Mouse (Mus musculus): ENCODE results near the gene Atp2c2. TPM values are rescaled to one million over a fixed set of nuclear protein-coding genes. Genes with fewer than 3 reads are reported as not detected.

The Atp2c2 gene
- polyA plus RNA-seq, 1 experiment from 2014 or later, result 3.7 TPM

DNA sequence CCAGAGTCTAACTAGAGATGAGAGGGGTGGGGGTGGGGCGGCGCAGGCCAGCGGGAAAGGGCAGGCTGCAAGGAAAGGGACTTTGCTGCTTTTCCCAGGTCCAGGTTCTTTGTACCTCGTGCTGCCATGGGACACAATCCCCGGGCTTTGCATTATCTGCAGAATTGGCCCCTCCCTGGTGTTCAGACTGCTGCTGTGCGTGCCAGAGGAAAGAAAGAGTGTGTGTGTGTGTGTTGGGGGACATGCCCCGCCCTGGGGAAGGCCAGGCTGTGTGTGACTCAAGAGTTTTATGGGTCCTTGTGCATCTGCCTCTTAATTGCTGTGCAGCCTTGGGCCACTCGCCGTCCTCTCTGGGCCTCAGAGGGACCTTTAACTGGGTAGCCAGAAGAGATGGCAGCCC is 31.4 kb upstream of the Atp2c2 start:
- peaks cover 22% of the 10 kb centered on the region; the same call in 1 of the 2 replicates for H3K4me1 ChIP-seq (ENCODE audit: control insufficient read depth, insufficient read depth, low read length)
- no peak overlapping the region for H3K27ac ChIP-seq (ENCODE audit: low read length)
- H3K9me3 ChIP-seq (ENCODE audit: control insufficient read depth, low read depth, low read length), result no peaks in the 10 kb centered on the region
- H3K9ac ChIP-seq (replicated peaks; ENCODE audit: low read depth, low read length), result no peak overlapping the region
- no peaks in the 10 kb centered on the region for H3K36me3 ChIP-seq (ENCODE audit: control insufficient read depth, insufficient read depth, low read length)
- no peak overlapping the region for H3K4me2 ChIP-seq (replicated peaks; ENCODE audit: low read depth, low read length)
- H3K4me3 ChIP-seq (ENCODE audit: low read depth, low read length), result no peak overlapping the region
- no peak for ATAC-seq (ENCODE audit: insufficient number of reproducible peaks, insufficient read depth, low FRiP score, low read depth)
- 74% methylated on average over 9 of the region's 9 CpGs for WGBS
- no peaks in the 10 kb centered on the region for H3K27me3 ChIP-seq (ENCODE audit: control insufficient read depth, insufficient read depth, low read length)

DNA sequence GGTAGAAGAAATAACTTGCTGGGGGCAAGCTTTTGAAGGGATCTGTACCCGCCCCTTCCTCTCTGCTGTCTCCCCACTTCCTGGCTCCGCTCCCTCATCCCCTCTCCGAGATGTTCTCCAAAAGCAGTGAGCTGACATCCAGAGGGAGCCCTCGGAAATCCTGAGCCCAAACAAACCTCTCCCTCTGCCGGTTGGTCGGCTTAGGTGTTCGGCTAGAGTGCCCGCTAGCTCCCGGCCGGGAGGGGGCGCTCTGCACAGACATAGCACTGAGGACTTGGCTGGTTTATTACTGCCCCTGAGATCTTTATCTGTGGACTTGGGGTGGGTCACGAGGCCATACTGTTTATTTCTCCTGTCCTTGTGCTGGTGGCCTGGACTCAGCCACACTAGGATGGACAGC is 30.5 kb upstream of the Atp2c2 start:
- ATAC-seq (ENCODE audit: insufficient number of reproducible peaks, insufficient read depth, low FRiP score, low read depth), result no peak
- peak overlapping the region; percentile 44; the same call in 1 of the 2 replicates for H3K27ac ChIP-seq (ENCODE audit: low read length)
- WGBS, result 38% methylated on average over 12 of the region's 12 CpGs

DNA sequence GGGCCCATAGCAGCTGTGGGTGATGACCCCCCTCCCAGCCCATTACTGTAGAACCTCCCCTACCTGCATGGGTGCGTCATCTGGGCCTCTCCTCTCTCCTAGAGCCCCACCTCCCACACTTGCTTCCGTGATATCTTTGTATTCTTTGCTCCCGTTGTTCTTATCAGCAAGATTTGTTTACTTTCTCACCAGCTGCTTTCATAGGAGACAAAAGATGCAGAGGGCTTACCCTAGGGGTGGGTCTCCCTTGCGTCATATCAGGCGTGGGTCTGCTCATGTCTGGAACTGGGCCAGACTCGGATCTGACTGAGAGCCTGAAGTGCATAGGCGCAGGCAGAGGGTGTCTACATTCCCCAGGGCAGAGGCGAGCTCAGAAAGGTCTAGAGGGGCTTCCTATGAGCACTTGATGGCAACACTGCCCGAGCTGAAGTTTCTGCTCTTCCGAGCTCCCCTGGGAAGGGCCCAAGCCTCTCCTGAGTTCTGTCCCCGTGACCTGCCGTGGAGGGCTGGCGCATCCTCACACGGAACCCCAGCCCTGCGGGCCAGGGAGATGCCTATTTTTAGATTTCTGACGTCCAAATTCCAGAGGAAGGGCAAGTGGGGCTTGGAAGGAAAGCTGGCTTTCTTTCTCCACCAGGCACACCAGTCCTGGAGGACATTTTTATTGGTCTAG is 29.3 kb upstream of the Atp2c2 start:
- Histone ChIP-seq H3K4me2 (replicated peaks; ENCODE audit: low read depth, low read length) (no peak overlapping the region; the same call in 1 of the 2 replicates), H3K36me3 (ENCODE audit: control insufficient read depth, insufficient read depth, low read length) (no peaks in the 10 kb centered on the region), H3K27ac (ENCODE audit: low read length) (peak overlapping the region; percentile 87), H3K4me1 (ENCODE audit: control insufficient read depth, insufficient read depth, low read length) (peaks cover 18% of the 10 kb centered on the region; the same call in 1 of the 2 replicates), H3K9me3 (ENCODE audit: control insufficient read depth, low read depth, low read length) (no peaks in the 10 kb centered on the region), H3K4me3 (ENCODE audit: low read depth, low read length) (no peak overlapping the region), H3K27me3 (ENCODE audit: control insufficient read depth, insufficient read depth, low read length) (no peaks in the 10 kb centered on the region), H3K9ac (replicated peaks; ENCODE audit: low read depth, low read length) (no peak overlapping the region)
- WGBS, result 22% methylated on average over 16 of the region's 16 CpGs
- peak; percentile 81 for ATAC-seq (ENCODE audit: insufficient number of reproducible peaks, insufficient read depth, low FRiP score, low read depth)

More for the DNA sequence above, 30.5 kb upstream of the Atp2c2 start:
- H3K9ac ChIP-seq (replicated peaks; ENCODE audit: low read depth, low read length), result no peak overlapping the region
- H3K9me3 ChIP-seq (ENCODE audit: control insufficient read depth, low read depth, low read length), result no peaks in the 10 kb centered on the region
- peaks cover 22% of the 10 kb centered on the region; the same call in 1 of the 2 replicates for H3K4me1 ChIP-seq (ENCODE audit: control insufficient read depth, insufficient read depth, low read length)
- H3K36me3 ChIP-seq (ENCODE audit: control insufficient read depth, insufficient read depth, low read length), result no peaks in the 10 kb centered on the region
- H3K27me3 ChIP-seq (ENCODE audit: control insufficient read depth, insufficient read depth, low read length), result no peaks in the 10 kb centered on the region
- H3K4me3 ChIP-seq (ENCODE audit: low read depth, low read length), result no peak overlapping the region
- no peak overlapping the region for H3K4me2 ChIP-seq (replicated peaks; ENCODE audit: low read depth, low read length)

DNA sequence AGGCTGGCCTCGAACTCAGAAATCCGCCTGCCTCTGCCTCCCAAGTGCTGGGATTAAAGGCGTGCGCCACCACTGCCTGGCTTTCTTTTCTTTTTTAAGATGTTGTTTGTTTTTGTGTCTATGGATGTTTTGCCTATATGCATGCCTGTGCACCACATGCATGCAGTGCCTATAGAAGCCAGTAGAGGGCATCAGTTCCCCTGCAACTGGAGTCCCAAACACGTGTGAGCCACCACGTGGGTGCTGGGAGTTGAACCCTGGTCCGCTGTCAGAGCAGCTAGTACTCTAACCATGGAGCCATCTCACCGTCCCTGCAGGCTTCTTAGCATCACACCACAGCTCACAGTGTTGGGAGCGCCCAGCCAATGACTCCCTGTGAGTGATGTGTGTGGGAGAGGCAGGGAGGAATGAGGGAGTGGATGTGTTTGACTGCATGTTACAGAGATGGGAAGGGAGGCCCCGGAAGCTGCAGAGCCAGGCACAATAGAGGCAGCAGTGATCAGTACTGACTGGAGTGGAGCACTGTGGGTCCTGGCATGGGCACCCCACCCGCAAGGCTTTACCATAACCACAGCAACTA is 25.7 kb upstream of the Atp2c2 start:
- no peak overlapping the region for H3K4me3 ChIP-seq (ENCODE audit: low read depth, low read length)
- peaks cover 8% of the 10 kb centered on the region; the same call in 1 of the 2 replicates for H3K4me1 ChIP-seq (ENCODE audit: control insufficient read depth, insufficient read depth, low read length)
- ATAC-seq (ENCODE audit: insufficient number of reproducible peaks, insufficient read depth, low FRiP score, low read depth), result no peak
- no peak overlapping the region for H3K4me2 ChIP-seq (replicated peaks; ENCODE audit: low read depth, low read length)
- H3K9me3 ChIP-seq (ENCODE audit: control insufficient read depth, low read depth, low read length), result no peaks in the 10 kb centered on the region
- H3K27me3 ChIP-seq (ENCODE audit: control insufficient read depth, insufficient read depth, low read length), result no peaks in the 10 kb centered on the region
- 81% methylated on average over 9 of the region's 11 CpGs for WGBS
- no peaks in the 10 kb centered on the region for H3K36me3 ChIP-seq (ENCODE audit: control insufficient read depth, insufficient read depth, low read length)
- H3K9ac ChIP-seq (replicated peaks; ENCODE audit: low read depth, low read length), result no peak overlapping the region
- no peak overlapping the region for H3K27ac ChIP-seq (ENCODE audit: low read length)

DNA sequence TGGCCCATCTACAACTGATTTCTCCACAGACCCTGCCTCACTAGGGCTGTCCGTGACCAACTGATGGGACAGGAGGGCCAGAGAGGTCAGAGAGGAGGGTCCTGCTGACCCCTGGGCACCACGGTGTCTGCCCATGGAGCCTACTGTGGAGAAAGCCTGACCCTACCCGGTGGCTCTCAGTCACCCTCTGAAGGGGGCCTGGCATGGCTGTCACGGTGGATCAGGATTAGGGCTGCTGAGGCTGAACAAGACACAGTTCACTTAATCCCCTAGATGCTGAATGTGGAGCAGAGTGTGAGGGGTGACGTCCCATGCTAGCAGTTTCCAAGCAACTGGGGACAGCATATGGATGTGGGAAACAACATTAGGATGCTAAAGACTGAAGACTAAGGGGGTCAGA is 24.4 kb upstream of the Atp2c2 start:
- peaks cover 6% of the 10 kb centered on the region; the same call in 1 of the 2 replicates for H3K4me1 ChIP-seq (ENCODE audit: control insufficient read depth, insufficient read depth, low read length)
- H3K36me3 ChIP-seq (ENCODE audit: control insufficient read depth, insufficient read depth, low read length), result no peaks in the 10 kb centered on the region
- H3K9ac ChIP-seq (replicated peaks; ENCODE audit: low read depth, low read length), result no peak overlapping the region
- H3K9me3 ChIP-seq (ENCODE audit: control insufficient read depth, low read depth, low read length), result no peaks in the 10 kb centered on the region
- WGBS, result 91% methylated on average over 5 of the region's 5 CpGs
- H3K27ac ChIP-seq (ENCODE audit: low read length), result no peak overlapping the region
- H3K4me3 ChIP-seq (ENCODE audit: low read depth, low read length), result no peak overlapping the region
- no peak overlapping the region for H3K4me2 ChIP-seq (replicated peaks; ENCODE audit: low read depth, low read length)
- H3K27me3 ChIP-seq (ENCODE audit: control insufficient read depth, insufficient read depth, low read length), result no peaks in the 10 kb centered on the region
- ATAC-seq (ENCODE audit: insufficient number of reproducible peaks, insufficient read depth, low FRiP score, low read depth), result no peak

DNA sequence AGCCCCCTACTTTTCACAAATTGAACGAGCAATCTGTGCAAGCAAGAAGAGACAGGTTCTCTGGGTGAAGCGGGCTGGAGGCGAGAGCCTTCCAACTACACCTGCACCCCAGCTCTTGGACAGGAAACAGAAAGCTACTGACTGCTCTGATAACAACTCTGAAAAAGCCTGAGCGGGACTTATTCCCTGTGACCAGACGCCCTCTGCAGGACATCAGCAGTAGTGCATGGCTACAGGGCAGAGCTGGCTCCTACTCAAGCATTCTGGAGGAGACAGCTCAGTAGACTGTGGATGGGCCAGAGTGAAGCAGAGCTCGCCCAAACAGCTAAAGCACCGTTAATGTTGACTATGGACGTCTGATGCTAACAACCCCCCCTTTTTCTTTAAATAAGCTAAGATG is 23.4 kb upstream of the Atp2c2 start:
- Histone ChIP-seq H3K4me2 (replicated peaks; ENCODE audit: low read depth, low read length) (no peak overlapping the region), H3K27ac (ENCODE audit: low read length) (no peak overlapping the region), H3K4me3 (ENCODE audit: low read depth, low read length) (no peak overlapping the region), H3K4me1 (ENCODE audit: control insufficient read depth, insufficient read depth, low read length) (no peaks in the 10 kb centered on the region), H3K9ac (replicated peaks; ENCODE audit: low read depth, low read length) (no peak overlapping the region), H3K36me3 (ENCODE audit: control insufficient read depth, insufficient read depth, low read length) (no peaks in the 10 kb centered on the region), H3K9me3 (ENCODE audit: control insufficient read depth, low read depth, low read length) (no peaks in the 10 kb centered on the region), H3K27me3 (ENCODE audit: control insufficient read depth, insufficient read depth, low read length) (no peaks in the 10 kb centered on the region)
- 19% methylated on average over 8 of the region's 8 CpGs for WGBS
- 0 out of 2 replicates have a peak, but pooled peaks have one; percentile 16 for ATAC-seq (ENCODE audit: insufficient number of reproducible peaks, insufficient read depth, low FRiP score, low read depth)

DNA sequence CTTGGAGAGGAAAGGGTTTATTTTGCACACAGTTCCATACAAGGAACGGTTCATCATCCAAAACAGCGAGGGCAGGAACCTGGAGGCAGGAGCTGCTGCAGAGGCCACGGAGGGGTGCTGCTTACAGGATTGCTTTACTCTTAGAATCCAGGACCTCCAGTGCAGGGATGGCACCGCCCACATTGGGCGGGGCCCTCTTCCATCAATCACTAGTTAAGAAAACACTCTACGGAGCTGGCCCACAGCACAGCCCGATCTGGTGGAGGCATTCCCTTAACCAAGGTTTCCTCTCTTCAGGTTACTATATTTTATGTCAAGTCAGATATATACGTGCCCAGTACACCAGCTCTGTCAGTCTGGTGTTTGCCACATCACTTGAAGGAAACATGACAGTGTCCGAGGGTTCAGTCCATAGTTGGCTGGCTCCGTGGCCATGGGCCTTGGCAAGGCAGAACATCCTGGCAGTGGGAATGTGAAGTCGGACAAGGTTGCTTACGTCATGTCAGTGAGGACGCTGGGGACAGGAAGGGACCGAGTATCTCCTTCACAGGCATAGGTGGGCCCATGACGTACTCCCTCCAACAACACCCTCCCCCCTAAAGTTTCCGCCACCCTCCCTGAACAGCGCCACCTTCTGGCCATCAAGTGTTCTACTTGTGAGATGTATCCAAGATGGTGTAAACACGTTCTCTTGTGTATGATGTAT is 21.5 kb upstream of the Atp2c2 start:
- Histone ChIP-seq H3K36me3 (ENCODE audit: control insufficient read depth, insufficient read depth, low read length) (no peaks in the 10 kb centered on the region), H3K27ac (ENCODE audit: low read length) (no peak overlapping the region), H3K4me2 (replicated peaks; ENCODE audit: low read depth, low read length) (no peak overlapping the region; the same call in 1 of the 2 replicates), H3K27me3 (ENCODE audit: control insufficient read depth, insufficient read depth, low read length) (no peaks in the 10 kb centered on the region), H3K9ac (replicated peaks; ENCODE audit: low read depth, low read length) (no peak overlapping the region), H3K9me3 (ENCODE audit: control insufficient read depth, low read depth, low read length) (no peaks in the 10 kb centered on the region), H3K4me1 (ENCODE audit: control insufficient read depth, insufficient read depth, low read length) (no peaks in the 10 kb centered on the region), H3K4me3 (ENCODE audit: low read depth, low read length) (no peak overlapping the region)
- peak; percentile 12; the same call in 1 of the 2 replicates for ATAC-seq (ENCODE audit: insufficient number of reproducible peaks, insufficient read depth, low FRiP score, low read depth)
- WGBS, result 9% methylated on average over 18 of the region's 18 CpGs

DNA sequence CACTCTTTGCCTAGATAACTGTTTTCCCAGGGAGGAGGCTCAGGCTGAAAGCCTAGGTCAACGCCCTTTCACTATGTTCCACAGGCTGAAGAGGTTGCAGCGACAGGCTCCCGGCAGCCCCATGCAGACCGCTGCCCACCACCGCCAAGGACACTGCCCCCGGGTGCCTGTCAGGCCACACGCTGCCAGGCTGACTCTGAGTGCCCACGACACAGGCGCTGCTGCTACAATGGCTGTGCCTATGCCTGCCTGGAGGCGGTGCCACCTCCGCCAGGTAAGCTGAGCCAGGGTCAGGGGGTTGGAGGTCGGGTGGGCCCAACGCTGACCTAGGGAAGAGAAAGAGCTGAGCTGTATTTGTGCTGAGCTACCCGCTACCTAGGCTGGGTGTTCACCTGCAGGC is 20.6 kb upstream of the Atp2c2 start:
- H3K27ac ChIP-seq (ENCODE audit: low read length), result no peak overlapping the region
- 65% methylated on average over 14 of the region's 14 CpGs for WGBS
- no peaks in the 10 kb centered on the region for H3K4me1 ChIP-seq (ENCODE audit: control insufficient read depth, insufficient read depth, low read length)
- H3K4me2 ChIP-seq (replicated peaks; ENCODE audit: low read depth, low read length), result no peak overlapping the region
- no peaks in the 10 kb centered on the region for H3K36me3 ChIP-seq (ENCODE audit: control insufficient read depth, insufficient read depth, low read length)
- H3K27me3 ChIP-seq (ENCODE audit: control insufficient read depth, insufficient read depth, low read length), result no peaks in the 10 kb centered on the region
- H3K4me3 ChIP-seq (ENCODE audit: low read depth, low read length), result no peak overlapping the region
- no peak overlapping the region for H3K9ac ChIP-seq (replicated peaks; ENCODE audit: low read depth, low read length)
- H3K9me3 ChIP-seq (ENCODE audit: control insufficient read depth, low read depth, low read length), result no peaks in the 10 kb centered on the region
- no peak for ATAC-seq (ENCODE audit: insufficient number of reproducible peaks, insufficient read depth, low FRiP score, low read depth)

Data from stomach, embryonic 14.5 days (tissue).